Mouse (Mus musculus) cerebellum, adult 18-20 months (tissue): ENCODE data around the gene Gna12.

Source experiments
- DNase-seq, 2 experiments: peaks; one replicate each; pipeline ENCODE4 v3.0.0; 2021

Gene Gna12

DNA sequence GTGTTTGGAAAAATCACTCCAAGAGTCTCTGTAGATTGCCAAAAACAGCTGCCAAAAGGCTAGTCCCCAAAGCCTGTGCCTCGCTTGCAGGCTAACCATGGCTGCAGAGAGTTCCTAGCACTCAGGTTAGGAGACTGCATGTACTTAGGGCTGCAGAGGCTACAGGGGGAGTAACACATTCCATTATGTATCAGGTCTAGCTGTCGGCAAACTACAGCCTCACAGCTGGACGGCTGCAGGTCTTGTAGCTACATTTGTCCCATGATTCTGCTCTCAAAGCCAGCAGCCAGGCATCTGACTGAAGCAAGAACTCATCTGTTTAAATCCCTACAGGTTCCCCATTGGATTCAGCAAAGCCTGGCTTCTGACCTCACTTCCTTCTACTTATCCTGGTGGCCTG, 35.5 kb downstream of the Gna12 start:
- DNase-seq, result no peak

- no peak for DNase-seq
These were observed 38.0 kb downstream of the Gna12 start for GRCm38 (mm10) chr5:140792233-140792632.

DNA sequence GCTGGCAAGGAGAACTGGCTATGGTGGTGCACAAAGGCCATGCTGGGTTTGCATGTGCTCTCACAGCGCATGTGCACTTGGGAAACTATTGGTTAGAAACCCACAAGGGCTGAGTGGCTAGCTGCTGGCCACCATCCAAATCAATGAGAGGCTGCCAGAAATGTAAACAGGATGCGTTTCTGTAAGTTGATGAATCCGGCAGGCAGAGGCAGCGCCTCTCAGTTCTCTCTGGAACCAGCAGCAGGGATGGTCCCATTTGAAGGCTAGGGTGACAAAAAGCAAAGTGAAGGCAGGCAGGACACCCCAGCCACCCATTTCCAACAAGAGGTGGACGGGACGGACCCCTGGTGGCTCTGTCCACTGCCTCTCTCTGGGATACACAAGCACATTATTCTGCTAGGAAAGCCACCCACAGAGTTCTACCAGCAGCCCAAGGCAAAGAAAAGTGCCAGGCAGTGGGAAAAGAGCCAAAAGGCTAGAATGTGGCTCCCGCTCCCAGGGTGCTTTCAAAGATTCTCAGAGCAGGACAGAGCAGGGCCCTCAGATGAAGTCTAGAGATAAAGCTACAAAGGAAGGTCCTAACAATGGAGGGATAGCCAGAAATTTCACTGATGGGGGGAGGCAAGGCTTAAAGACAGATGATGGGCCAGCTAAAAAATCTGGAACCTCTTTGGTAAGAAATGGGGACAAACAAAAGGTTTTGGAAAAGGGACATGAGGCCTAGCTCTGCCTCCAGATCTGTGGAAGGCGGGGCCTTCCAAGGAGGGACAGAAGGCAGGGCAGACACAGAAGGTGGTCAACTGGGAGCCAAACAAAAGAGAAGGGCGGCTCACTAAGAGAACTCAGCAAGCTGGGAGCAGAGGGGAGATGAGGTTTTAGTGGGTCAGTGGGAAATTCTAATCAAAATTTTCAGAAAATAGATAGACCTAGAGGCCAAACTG, 39.0 kb downstream of the Gna12 start:
- DNase-seq, result peak; percentile 50 to 61

DNA sequence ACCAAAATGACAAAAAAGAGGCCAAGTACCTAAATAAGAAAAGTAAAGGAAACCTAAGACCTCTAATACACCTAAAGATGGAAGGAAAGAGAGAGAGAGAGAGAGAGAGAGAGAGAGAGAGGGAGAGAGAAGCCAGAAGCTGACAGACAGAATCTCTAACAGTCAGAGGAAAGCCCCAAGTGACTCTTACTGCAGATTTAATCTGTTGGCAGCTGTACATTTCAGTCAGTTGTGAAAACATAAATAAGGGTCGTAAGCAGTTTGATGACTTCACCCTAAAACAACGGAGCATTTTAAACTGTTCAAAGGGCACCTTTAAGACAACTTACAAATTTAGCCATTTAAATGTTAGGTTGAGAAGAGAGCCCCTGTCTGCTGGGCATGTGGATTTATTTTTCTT, 39.8 kb downstream of the Gna12 start:
- no peak for DNase-seq

DNA sequence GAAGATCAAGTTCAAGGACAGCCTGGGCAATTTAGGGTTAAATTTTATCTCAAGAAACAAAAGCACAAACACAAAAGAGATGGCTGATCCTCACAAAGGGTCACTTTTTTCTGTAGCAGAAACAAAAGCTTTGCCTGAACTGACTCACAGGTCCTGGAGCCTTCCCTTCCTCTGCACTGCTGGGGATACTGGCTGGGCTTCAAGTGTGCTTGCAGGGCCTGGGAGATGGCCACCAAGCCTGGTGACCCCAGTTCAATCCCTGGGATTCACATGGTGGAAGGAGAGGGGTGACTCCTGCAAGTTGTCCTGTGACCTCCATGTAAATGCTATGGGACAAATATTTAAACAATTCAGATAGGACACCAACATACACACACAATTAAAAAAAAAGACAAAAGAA, 40.7 kb downstream of the Gna12 start:
- DNase-seq, result no peak

GRCm38 (mm10) chr5:140785240-140785872, 44.9 kb downstream of the Gna12 start:
- DNase-seq, result no peak

GRCm38 (mm10) chr5:140784288-140784687, 45.9 kb downstream of the Gna12 start:
- DNase-seq, result no peak

DNA sequence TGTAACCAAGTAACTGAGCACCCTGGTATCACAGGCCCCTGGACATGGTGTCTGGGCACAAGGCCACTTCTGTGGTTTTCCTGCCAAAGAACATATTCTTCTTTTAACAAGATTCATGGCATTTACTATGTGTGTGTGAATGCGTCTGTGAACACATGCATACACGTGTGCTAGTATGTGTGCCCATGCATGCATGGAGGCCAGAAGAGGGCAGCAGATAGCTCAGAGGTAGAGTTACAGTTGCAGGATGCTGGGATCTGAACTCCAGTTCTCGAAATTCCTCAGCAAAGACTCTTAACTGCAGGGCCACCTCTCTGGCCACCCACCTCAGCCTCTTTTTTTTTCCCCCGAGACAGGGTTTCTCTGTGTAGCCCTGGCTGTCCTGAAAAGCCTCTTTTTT, 46.7 kb downstream of the Gna12 start:
- no peak for DNase-seq

GRCm38 (mm10) chr5:140781886-140782572, 48.2 kb downstream of the Gna12 start:
- DNase-seq, result no peak

- DNase-seq, result no peak
These were observed 49.1 kb downstream of the Gna12 start for GRCm38 (mm10) chr5:140781122-140781521.

DNA sequence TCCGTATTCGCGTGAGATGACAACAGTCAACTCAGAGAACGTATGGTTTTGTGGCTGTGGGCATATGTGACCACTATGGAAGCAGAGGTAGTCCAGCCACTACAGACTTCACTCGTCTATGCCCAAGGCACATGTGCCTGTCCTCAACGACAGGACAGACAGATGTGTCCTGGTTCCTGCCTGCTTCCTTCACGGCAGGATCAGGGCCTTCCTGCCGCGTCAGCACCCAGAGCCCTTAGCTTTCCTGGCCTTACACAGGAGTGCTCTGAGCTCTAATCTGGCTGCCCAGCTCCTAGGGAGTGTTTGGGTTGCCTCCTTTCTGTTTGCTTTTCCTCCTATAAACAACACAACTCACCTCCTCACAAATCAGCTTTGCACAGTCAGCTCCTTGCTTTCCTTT, 53.3 kb downstream of the Gna12 start:
- DNase-seq, result no peak

DNA sequence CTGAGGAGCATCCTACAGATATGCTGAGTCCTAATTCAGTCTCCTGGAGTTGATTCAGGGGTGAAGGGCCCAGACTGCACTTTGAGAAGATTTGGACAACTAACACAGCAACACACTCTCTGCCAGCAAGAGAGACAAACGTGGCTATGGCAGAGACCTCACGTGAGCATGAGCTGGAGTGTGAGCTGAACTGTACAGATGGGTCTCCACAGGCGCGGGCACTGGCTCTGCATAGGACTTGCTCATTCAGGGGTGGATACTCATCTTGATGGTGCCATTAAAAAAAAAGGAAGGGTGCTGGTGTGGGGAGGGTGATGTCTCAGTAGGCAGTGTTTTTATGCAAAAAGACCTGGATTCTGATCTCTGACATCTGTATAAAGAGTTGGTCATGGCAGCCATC, 55.1 kb downstream of the Gna12 start:
- DNase-seq, result no peak

DNA sequence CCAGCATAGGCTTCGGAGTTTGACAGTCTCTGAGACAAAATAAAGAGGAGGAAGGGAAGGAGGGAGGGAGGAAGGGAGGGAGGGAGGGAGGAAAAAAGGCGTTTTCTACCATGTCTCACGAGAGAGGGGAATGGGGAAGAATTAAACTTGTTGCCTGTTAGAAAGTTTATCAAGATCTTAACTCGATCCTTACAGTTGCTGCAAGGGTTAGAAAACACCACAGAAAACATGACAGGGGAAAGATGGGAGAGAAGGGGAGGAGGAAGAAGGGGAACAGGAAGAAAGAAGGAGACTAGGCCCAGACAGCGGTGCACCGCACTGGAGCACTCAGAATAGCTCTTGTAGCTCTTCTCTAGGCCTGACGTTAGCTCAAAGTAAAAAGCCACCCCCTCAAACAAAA, 58.1 kb downstream of the Gna12 start:
- no peak for DNase-seq

- DNase-seq, result no peak
These were observed 58.6 kb downstream of the Gna12 start for GRCm38 (mm10) chr5:140771612-140772011.

DNA sequence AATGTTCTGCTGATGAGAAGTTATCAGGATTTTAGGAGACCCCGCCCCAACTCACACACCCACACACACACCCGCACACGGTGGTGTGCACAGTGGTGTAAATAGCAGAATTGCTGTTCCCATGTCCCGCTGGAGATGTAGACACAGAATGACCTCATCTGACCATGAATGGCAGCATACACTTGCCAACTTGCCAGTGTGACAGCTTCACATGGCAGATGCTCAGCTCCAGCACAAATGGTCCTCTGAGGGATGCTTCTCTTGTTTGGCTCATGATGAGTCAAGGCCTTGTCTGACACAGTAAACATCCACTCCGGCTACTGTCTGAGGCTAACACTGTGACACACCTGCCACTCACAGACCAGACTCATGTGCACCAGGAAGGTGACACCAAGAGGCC, 61.9 kb downstream of the Gna12 start:
- DNase-seq, result peak; percentile 62 to 70

- peak; percentile 42 to 45 for DNase-seq
These were observed 62.5 kb downstream of the Gna12 start for GRCm38 (mm10) chr5:140767704-140768141.

GRCm38 (mm10) chr5:140766566-140766965, 63.7 kb downstream of the Gna12 start:
- no peak for DNase-seq

DNA sequence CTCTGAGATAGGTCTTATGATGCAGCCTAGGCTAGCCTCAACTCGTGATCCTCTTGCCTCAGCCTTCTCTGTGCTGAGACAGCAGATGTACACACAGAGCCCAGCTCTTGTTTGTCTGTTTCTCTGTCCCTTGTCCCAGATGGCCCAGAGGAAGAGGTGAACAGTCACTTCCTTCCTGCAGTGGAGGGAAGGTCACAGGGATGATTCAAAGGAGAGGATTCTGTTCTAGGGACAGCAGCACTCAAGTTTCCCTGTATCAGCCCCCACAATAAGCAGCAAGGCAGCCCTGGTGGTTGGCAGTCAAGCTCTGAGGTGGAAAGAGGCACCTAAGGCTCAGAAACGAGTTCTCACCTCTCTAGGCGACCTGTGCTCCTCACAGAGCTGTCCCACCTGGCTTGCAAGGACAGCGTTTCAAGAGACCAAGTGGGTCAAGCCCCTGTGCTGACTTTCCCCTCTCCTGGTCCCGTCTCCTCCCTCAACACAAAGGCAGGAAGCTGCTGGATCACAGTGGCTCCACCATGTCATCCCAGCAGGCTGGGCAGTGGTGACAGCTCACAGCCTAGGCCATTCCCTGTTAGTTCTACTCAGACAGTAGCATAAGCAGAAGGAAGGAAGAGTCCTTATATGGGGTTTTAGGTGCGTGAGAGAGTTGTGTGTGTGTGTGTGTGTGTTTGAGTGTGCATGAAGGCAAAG, 65.2 kb downstream of the Gna12 start:
- no peak for DNase-seq

GRCm38 (mm10) chr5:140762540-140762939, 67.7 kb downstream of the Gna12 start:
- no peak for DNase-seq

GRCm38 (mm10) chr5:140758864-140759263, 71.4 kb downstream of the Gna12 start:
- no peak for DNase-seq

- no peak for DNase-seq
These were observed 77.0 kb downstream of the Gna12 start for GRCm38 (mm10) chr5:140753223-140753622.

GRCm38 (mm10) chr5:140752639-140753038, 77.6 kb downstream of the Gna12 start:
- DNase-seq, result no peak

DNA sequence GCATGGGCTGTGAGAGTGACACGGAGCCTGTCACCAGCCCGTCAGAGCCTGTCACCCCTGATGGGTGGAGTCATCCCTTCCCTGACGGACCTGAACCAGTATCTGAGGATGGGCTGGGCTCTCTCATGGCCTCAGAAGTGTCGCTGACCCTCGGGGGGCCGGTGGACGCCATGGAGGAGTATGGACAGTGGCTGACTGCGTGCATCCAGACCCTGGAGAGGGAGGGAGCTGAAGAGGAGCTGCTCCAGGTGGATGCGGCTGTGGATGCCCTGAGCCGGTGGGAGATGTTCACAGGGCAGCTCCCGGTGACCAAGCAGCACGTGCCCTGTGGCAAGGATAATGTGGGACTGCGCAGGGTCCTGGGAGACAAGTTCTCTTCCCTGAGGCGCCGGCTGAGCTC, 78.2 kb downstream of the Gna12 start:
- no peak for DNase-seq
